Mouse (Mus musculus) adrenal gland, adult 18-20 months (tissue): Measurements from ENCODE around the gene Slc22a23. TPM values are rescaled to one million over a fixed set of nuclear protein-coding genes. Genes with fewer than 3 reads are reported as not detected.

Source experiments
- DNase-seq, 2 experiments: peaks; one replicate each; pipeline ENCODE4 v3.0.0; 2021 to 2022; ENCODE audit warnings: low spot score in 2 of 2
- total RNA-seq, 2 experiments: library from RNA; stranded (reverse); gene quantifications; 1 replicate in 1 of 2; 2 replicates in 1 of 2; pipeline ENCODE4 v1.2.3; 2021

The Slc22a23 gene
- total RNA-seq, 2 experiments from 2014 or later = 7.1 to 10.3 TPM

DNA sequence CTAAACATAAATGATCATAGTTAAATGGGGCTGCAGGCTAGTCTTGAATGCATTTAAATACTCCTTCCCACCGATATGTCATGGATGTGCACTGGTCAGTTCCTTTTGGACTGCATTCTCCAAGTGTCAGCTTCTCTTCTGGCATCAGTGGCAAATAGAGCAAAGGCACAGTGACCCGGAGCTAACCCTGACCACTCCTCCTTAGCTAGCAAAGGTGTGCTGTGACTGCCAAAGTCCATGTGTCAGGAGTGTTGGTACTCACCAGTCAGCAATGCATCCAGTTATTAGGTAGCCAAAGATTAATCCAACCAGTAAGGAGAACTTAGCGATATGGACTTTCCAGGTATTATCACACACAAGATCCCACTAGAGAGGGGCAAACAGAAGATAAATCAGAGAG, 40.1 kb downstream of the Slc22a23 start:
- DNase-seq = no peak

- no peak for DNase-seq
Measured at GRCm38 (mm10) chr13:34303386-34304016, 41.5 kb downstream of the Slc22a23 start.

DNA sequence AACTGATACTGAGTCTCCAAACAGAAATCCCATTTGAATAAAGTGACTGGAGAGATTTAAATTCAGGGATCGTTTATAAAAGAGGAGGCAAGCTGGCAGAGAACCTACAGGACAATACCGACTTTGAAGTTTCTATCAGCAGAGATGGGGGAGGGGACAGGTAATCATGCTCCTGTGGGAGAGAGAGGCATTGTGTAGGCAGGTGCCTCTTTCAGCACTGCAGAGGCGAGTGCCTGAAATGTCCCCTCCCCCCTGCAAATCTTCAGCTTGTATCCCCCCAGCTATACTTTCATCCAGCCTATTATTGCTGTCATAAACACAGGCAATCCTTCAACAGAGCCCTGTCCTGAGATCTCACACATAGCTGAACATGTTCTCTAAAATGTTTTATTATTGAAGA, 43.4 kb downstream of the Slc22a23 start:
- DNase-seq = no peak

DNA sequence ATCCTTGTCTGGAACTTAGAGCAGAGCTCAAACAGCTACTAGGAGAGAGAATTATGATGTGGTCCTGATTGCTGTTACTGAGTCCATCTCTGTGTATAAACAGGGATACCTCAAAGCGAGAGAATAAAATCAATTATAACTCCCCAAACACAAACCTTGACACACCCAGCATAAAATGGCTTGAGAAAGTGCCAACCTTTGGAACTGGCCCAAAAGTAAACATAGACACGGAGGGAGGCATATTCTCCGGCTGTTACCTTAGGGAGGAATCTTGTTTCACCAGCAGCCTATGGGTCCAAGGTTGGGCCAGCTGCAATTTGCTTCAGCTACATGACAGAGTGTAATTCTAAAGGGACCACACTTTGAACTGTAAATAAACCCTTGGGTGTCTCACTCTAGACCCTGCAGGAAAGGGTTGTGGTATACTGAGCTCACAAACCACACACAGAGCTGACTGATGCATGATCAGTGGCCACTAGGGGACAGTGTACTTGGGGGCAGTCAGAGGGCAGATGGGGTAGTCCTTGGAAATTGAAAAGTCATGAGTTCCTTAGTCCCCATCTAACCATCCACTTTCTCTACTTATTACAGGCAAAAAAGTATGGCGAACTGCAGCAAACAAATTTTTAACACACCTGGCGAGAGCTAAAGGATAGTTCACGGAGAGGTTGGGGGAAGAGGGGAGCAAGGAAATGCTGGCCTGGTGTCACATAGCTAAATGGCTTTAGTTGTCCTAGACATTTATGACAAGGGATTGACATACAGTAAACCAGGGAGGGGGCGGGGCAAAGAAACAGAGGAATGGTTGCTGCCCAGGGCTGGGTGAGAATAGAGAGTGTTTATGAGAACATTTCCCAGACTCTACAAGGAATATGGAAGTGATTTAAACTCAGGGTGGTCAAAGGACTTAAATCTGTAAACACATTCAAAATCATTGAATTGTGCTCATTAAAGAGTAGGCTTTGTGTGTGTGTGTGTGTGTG, 45.3 kb downstream of the Slc22a23 start:
- DNase-seq = no peak

DNA sequence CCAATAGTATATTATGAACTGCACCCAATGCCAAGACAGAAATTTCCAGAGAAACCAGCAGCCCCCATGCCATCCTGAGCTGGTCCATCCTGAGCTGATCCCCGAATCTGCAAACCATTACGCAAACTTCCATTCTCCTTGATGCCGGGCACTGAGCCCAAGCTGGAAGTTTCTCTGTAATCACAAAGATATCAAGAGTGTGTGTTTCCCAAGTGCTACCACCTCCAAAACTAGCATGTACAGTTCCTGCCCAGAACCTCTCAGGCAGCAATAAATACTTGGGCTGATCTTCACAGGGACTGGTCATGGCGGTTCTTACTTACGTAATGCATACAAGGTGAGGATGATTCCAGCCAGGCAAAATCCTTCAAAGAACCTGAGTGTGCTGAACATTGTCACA, 46.3 kb downstream of the Slc22a23 start:
- DNase-seq = no peak

DNA sequence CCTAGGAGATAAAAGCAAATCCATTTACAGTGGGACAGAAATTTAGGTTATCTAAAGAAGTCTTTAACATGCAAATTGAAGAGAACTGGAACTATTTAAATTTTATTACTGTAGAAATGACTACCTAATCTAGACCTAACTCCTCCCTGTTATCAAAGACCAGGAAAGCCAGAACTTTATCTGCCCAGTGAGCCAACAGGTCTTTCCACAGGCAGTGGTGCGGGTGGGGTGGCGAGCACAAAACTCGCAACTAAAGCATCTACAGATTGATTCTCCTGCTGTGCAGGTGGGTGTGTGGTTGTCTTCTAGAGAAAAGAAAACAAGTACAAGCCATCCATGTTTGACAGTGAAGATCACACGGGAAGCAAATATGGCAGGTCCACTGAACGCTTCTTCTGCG, 46.9 kb downstream of the Slc22a23 start:
- no peak for DNase-seq

- DNase-seq = no peak
Measured at GRCm38 (mm10) chr13:34295787-34296435, 49.1 kb downstream of the Slc22a23 start.

GRCm38 (mm10) chr13:34294212-34294611, 50.8 kb downstream of the Slc22a23 start:
- DNase-seq = no peak

- no peak for DNase-seq
Measured at GRCm38 (mm10) chr13:34292042-34292441, 52.9 kb downstream of the Slc22a23 start.

GRCm38 (mm10) chr13:34290346-34290745, 54.6 kb downstream of the Slc22a23 start:
- DNase-seq = no peak

DNA sequence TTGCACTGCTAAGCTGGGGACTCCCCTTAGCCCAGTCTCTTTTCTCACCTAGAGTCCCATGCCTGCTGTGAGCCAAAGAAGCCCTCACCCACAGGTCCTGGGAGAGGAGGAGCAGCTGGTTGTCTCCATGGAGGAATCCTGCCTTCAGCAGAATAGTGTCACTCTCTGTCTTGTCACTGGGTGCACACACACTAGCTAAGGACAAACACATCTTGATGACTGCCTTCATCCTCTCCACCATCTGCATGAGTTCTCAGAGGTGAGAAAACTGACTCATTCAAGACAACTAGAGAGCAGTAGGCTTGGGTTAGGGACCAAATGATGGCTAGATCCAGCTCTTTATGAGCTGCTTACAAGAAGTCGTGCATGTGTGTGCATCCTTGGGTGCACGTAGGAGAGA, 55.4 kb downstream of the Slc22a23 start:
- DNase-seq = no peak

GRCm38 (mm10) chr13:34288129-34288528, 56.9 kb downstream of the Slc22a23 start:
- DNase-seq = no peak

DNA sequence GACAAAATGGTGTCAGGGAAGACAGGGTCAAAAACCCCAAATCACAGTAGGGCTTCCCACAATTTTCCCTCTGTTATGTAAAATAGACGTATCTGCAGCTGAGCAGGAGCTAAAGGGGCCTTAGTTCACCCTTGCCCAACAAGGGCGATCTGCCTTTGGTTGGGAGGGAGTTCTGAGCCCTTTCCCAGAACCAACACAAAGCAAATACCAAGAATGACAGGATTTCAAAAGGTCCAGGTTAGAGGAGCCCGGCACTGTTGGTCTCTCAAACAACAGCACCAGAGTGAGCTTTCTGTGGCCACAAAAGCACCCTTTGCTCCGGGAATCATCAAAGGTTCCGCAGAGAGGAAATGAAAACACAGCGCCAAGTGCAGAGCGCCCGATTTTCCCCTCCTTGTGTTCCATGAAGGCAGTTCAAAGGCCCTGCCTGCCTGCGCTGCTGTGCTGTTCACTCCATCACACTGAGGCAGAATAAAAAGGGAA, 57.3 kb downstream of the Slc22a23 start:
- no peak for DNase-seq

- DNase-seq = no peak
Measured at GRCm38 (mm10) chr13:34281360-34281759, 63.6 kb downstream of the Slc22a23 start.

DNA sequence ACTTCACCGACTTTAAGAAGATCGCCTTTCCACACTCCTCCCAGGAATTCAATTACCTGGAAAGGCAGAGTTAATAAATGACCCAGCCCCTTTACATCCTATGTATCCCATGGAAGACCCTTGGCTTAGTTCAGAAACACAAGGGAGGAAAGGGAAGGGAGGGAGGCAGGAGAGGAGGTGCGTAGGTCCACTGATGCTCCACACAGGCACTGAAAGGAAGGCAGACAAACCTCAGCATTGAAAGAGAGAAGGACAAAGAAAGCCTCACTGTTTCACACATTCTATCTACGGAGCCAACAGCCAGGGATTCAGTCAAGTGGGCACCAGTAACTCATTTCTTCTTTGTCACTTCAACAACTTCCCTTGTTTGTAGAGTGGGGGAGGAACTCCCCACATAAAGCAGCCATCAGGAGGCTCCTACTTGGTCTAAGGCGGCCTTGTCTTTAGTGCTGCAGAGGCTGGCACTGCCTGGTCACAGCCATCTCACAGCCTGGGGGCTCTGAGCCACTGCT, 66.2 kb downstream of the Slc22a23 start:
- DNase-seq = no peak

GRCm38 (mm10) chr13:34278288-34278701, 66.7 kb downstream of the Slc22a23 start:
- no peak for DNase-seq

- DNase-seq = no peak
Measured at GRCm38 (mm10) chr13:34277611-34278010, 67.4 kb downstream of the Slc22a23 start.

- DNase-seq = no peak
Measured at GRCm38 (mm10) chr13:34277001-34277400, 68.0 kb downstream of the Slc22a23 start.

GRCm38 (mm10) chr13:34274890-34275289, 70.1 kb downstream of the Slc22a23 start:
- DNase-seq = no peak

DNA sequence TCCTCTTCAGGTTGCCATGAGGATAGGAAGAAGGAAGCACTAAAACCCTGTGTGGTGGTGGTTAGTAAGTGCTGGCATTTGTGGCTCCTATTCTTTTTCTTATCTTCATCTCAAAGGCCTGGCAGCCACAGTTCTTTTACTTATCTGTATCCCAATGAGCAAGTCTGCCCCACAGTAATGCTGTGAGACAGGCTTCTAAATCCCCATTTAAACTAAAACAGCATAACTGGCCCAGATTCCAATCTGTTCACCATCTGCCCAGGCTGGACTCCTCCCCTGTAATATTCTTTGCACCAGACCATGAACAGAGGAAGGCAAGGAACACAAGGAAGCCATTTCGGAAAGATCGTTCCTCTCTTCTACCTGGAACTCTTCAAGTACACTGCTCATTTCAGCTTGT, 70.6 kb downstream of the Slc22a23 start:
- no peak for DNase-seq

- DNase-seq = no peak
Measured at GRCm38 (mm10) chr13:34272275-34273054, 72.5 kb downstream of the Slc22a23 start.
